Mouse (Mus musculus) c-Kit-negative CD71-positive TER-119-positive erythroid progenitor cells, embryonic 14.5 days (primary cell): ENCODE data around the gene Zfp46.
A peak's percentile ranks its signal among the peaks of the same experiment; 100 is the strongest.

ENCODE experiments used
- DNase-seq: peaks from one replicate; pipeline ENCODE4 v3.0.0-alpha.2; 2013; ENCODE audit warnings: low read depth, low spot score

Gene Zfp46

DNA sequence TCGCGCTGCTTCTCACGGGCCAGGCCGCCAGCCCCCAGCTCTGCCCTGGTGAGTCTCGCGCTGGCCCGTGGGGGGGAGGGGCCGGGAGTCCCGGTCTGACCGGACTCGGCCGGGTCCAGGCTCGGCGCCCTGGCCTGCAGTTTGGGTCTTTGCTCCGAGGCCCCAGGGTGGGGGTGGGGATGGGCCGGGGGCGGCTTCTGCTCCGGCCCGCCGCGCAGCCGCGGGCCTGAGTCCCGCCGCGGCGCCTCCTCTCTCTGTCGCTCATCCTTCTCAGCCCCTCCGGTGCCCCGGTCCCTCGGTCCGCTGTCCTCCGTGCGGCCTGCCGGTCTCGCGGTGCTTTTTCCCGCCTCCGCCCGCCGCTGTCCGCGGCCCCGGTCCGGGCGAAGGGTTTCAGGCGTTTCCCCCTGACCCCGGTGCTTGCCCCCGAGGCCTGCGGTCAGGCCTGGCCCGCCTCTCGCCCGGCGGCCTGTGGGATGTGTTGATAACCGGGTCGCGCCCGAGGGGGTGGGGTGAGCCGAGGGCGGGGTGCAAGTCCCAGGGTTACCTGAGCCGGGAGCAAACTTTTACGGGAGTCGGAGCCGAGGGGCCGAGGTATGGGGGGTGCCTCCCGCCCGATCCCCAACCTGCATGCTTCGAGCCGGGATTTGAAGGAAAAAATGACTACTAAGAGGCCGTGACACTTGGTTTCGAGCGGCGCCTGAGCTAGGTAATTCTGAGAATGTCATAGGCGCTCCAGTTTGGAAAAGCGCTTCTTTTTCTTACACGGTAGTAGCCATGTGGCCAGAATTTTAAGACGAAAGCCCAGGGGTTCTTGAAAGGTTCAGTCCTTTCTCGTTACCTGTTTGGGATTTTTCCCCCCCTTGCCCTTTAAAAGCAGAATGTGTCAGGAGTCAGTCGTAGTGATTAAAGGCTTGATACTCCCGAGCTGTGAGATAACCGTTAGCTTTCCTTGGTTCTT lies 26.8 kb downstream of the Zfp46 start:
- DNase-seq = peak; percentile 69

DNA sequence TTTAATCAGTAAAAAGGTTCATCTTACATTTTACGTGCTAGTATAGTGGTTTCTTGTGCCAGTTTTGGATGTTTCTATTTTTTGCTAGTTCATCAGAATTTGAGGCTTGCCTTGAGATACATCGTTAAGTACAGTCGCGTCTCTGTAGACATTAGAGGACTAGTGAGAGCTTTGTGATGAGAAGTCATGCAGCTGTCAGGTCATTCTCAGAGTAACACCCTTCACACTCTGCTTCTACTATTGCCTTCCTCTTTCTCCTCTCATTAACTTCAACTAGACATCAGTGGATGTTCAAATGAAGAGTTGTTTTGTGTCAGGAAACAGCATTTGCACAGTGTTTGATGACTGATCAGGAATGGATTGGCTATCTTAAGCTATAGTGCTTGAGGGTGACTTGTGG lies 28.1 kb downstream of the Zfp46 start:
- peak; percentile 29 for DNase-seq

DNA sequence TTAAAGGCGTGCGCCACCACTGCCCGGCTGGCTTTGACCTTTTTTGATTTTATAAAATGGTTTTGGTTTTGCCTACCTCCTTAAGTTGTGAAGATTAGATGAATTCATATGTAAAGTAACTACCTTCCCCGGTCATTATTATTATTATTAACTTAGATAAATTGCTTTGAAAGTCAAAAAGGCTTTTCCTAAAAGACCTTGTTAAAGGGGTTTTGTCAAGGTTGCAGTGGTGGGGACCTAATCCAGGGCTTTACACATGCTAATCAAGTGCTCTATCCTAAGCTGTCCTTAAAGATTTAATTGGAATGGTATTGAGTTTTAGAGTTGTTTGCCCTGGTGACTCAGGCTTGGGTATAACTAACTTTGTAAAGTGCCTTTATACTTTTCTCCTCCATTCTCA lies 33.2 kb downstream of the Zfp46 start:
- DNase-seq = no peak

DNA sequence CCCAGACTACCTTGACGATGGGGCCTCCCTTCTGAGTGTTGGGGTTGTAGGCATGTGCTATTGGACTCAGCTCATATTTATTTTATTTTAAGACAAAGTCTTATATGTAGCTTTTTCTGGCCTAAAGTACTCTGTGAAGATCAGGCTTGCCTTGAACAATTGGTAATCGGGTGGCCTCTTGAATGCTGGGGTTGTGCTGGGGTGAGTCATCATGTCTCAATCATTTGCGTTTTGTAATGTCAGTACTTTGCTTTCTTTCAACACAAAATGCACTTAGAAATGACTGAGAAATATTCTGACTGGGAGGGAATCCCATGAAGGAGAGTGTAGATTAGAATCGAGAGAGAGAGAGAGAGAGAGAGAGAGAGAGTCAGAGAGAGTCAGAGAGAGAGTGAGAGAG lies 35.5 kb downstream of the Zfp46 start:
- no peak for DNase-seq

DNA sequence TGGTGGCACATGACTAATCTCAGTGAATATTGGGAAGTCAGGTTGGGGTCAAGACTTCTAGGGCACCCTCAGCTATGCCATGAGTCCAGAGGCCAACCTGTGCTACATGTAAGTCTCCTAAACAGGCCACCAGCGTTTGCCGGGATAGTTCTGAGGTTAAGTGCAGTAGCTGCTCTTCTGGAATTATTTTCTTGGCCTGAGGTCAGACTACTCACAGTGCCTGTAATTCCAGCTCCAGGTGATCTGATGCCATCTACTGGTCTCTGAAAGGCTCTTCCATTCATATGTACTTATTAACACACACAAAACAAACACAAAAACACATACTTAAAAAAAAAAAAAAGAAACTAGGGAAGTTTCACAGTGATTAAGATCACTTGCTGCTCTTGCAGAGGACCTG lies 39.7 kb downstream of the Zfp46 start:
- DNase-seq = no peak

DNA sequence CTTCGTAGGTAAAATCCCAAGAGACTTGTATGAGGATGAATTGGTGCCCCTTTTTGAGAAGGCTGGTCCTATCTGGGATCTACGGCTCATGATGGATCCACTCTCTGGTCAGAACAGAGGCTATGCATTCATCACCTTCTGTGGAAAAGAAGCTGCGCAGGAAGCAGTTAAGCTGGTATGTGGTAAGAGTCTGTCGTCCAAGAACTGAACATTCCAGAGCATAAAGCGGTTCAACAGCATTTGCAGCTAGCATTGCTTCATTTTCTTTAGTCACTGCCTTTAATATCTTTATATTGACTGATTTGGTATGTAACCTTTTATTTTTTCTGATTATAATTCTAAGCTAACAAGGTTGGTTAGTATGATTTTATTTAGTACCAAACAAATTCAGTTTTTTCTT lies 42.8 kb downstream of the Zfp46 start:
- DNase-seq = no peak

DNA sequence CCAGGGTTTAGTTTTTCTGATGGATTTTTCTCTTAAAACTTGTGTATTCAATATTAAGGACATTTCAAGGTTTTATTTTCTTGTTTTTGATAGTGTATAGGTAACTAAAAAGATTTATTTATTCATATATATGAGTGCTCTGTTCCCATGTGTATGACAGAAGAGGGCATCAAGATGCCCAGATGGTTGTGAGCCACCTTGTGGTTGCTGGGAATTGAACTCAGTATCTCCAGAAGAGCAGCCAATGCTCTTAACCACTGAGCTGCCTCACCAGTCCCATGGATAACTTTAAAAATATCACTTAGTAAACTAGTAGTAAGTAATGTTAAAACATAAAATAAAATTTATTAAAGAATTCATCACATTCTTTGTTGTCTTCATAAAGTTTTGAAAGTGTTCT lies 43.6 kb downstream of the Zfp46 start:
- no peak for DNase-seq

DNA sequence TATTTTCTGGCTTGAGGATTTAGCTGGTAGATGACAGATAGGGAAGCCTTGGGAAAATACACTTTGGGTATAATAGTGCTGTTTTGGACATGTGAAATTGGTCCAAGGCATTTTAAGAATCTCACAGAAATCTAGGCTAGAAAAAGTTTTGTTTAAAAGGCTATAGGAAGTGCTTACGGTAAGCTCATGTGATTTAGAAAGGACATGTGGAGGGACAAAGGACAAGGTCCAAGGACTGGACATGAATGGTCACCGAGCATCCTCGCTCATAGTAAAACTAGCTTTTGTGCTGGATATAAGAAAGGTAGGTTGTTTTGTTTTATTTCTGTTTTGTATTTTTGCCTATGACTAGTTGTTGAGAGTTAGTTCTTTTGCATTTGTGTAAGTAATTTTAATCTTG lies 47.2 kb downstream of the Zfp46 start:
- DNase-seq = no peak

DNA sequence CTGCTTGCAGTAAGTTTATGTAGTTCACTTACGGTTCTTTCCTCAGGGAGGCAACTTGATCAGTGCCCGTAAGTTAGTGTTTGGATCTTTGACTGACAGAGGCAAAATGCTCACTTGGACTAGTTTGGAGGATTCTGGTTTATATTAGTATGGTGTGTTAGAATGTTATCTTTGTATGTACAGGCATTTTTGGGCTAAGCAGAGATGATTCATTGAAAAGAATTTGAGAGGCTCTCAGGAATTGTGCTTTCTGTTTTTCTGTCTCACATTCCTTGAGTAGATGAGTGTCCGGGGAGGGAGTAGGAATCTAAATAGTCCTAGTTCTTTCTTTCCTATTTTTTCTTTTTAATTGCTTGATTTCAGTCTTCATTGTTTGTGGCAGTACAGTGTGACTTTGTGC lies 48.7 kb downstream of the Zfp46 start:
- no peak for DNase-seq

DNA sequence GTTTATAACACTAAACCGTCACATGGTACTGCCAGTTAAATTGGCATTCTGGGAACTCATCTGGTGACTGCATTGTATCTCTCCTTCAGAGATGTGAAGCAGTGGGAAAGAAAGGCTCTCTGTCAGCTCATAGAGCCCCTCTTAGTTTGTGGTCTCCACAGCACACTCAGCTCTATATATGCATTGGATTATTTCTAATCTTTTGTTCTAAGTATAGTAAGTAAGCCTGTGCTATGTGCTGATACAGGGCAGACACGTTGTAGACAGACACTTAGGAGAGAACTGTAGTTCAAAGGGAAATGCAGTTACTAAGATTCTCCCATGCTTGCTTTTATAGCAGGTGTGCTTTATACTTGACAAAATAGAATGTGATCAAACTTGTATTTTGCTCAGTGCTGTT lies 50.6 kb downstream of the Zfp46 start:
- no peak for DNase-seq

DNA sequence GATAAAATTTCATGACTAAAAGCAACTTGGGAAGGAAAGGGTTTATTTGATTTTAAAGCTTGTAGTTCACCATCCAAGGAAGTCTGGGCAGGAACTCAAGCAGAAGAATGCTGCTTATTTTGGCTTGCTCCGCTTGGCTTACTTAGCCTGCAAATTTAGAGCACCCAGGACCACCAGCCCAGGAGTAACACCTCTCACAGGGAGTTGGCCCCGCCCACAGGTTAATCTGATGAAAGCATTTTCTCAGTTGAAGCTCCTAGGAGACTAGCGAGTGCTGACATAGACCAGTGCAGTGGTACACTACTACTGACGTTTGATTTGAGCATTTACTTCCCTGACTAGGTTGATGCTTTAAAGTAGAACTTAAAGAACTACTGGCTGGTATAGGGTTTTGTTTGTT lies 52.6 kb downstream of the Zfp46 start:
- DNase-seq = no peak
